Mouse (Mus musculus) kidney, embryonic 14.5 days (tissue): ENCODE results near the gene Traf4. TPM values are rescaled to one million over a fixed set of nuclear protein-coding genes. Genes with fewer than 3 reads are reported as not detected.
"Not testable (repeated sequence)": the region's sequence is repeated elsewhere in the genome, so short reads cannot be mapped to it uniquely, and the experiment has no call there.

ENCODE experiments used
- ATAC-seq: fragments of 200-750 bp; cut with Nextera tagmentation; 2 replicates; pipeline ENCODE4 v1.8.0; 2017; ENCODE audit warnings: moderate number of reproducible peaks, mild to moderate bottlenecking, moderate TSS enrichment, moderate library complexity; ENCODE audit not compliant: low FRiP score, low TSS enrichment
- H3K27ac ChIP-seq: fragments of 300-500 bp; sonication (generic); 2 replicates; pipeline ENCODE4 v1.5.1; 2014; ENCODE audit warnings: low read depth, mild to moderate bottlenecking, low read length, moderate library complexity, mixed read lengths
- H3K27me3 ChIP-seq: fragments of 300-500 bp; sonication (generic); 2 replicates; pipeline ENCODE4 v1.6.1; 2014; ENCODE audit warnings: mild to moderate bottlenecking, low read length; ENCODE audit not compliant: control insufficient read depth, insufficient read depth
- H3K36me3 ChIP-seq: fragments of 300-500 bp; sonication (generic); 2 replicates; pipeline ENCODE4 v1.6.1; 2014; ENCODE audit warnings: low read length, mixed read lengths; ENCODE audit not compliant: control insufficient read depth, insufficient read depth
- H3K4me1 ChIP-seq: fragments of 300-500 bp; sonication (generic); 2 replicates; pipeline ENCODE4 v1.6.1; 2014; ENCODE audit warnings: low read length, mixed read lengths; ENCODE audit not compliant: control insufficient read depth, insufficient read depth
- H3K4me2 ChIP-seq: fragments of 300-500 bp; sonication (generic); replicated peaks from 2 replicates; pipeline ENCODE4 v1.6.1; 2014; ENCODE audit warnings: low read depth, mild to moderate bottlenecking, low read length
- H3K4me3 ChIP-seq: fragments of 300-500 bp; sonication (generic); 2 replicates; pipeline ENCODE4 v1.5.1; 2014; ENCODE audit warnings: mild to moderate bottlenecking, low read length
- H3K9ac ChIP-seq: fragments of 300-500 bp; sonication (generic); 2 replicates; pipeline ENCODE4 v1.6.1; 2014; ENCODE audit warnings: low read depth, mild to moderate bottlenecking, low read length, moderate library complexity
- H3K9me3 ChIP-seq: fragments of 300-500 bp; sonication (generic); 2 replicates; pipeline ENCODE4 v1.6.1; 2016; ENCODE audit warnings: low read length; ENCODE audit not compliant: control insufficient read depth
- WGBS: fragments of 180-500 bp; shearing (Covaris S2); extraction: QIAGEN DNeasy Blood & Tissue Kit; methylation state at CpG from one replicate; pipeline ENCODE4 v1.1.7; 2014; 5-methylcytosine and 5-hydroxymethylcytosine counted together
- polyA plus RNA-seq: library from polyadenylated mRNA; unstranded; fragments of >200 nt; fragmentation: Nextera tagmentation; extraction: Ambion mirVana; gene quantifications from 2 replicates; pipeline ENCODE4 v1.2.1, GENCODE M21; 2014

The Traf4 gene
- polyA plus RNA-seq, 1 experiment from 2014 or later: 68.2 TPM

DNA sequence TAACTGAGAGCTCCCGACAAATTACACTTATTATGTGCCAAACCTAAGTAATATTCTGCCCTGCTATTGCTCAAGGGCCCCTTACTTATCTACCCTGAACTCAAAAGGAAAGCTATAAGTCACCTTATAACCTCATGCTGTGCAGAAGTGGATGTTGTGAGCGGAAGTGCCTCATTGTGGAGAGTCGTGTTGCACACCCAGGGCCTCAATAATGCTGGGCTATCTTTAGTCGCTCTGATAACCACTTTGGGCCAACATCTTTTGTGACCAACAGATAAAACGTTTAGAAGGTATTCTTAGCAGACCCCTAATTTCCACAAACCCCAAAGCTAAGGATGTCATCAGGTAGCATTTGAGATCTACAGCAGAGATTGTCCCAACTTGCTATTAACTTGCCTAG, 24.7 kb downstream of the Traf4 start:
- Histone ChIP-seq H3K27ac (no peak overlapping the region), H3K4me3 (no peak overlapping the region), H3K9ac (no peak overlapping the region), H3K4me2 (no peak overlapping the region), H3K4me1 (no peaks in the 10 kb centered on the region), H3K27me3 (no peaks in the 10 kb centered on the region), H3K9me3 (no peaks in the 10 kb centered on the region), H3K36me3 (peaks cover 26% of the 10 kb centered on the region; the same call in 1 of the 2 replicates)
- WGBS: 84% methylated on average over 5 of the region's 5 CpGs
- no peak for ATAC-seq

DNA sequence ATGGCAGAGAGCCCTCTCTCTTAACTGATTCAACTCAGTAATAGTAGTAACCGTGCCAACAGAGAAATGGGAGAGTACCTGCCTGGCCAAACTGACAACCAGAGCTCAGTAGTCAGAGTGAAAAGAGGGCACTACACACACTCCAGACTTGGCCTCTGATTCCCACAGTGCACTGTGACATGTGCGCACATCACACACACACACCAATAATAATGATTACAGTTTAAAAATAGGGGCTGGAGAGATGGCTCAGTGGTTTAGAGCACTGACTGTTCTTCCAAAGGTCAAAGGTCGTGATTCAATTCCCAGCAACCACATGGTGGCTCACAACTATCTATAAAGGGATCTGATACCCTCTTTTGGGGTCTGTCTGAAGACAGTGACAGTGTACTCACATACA, 27.4 kb downstream of the Traf4 start:
- no peak overlapping the region for H3K4me3 ChIP-seq
- 0 out of 2 replicates have a peak, but pooled peaks cover 4% of the 10 kb centered on the region for H3K36me3 ChIP-seq
- no peak for ATAC-seq
- no peak overlapping the region for H3K27ac ChIP-seq
- H3K4me2 ChIP-seq: no peak overlapping the region
- H3K27me3 ChIP-seq: no peaks in the 10 kb centered on the region
- WGBS: 84% methylated on average over 3 of the region's 3 CpGs
- no peaks in the 10 kb centered on the region for H3K4me1 ChIP-seq
- H3K9me3 ChIP-seq: no peaks in the 10 kb centered on the region
- no peak overlapping the region for H3K9ac ChIP-seq

DNA sequence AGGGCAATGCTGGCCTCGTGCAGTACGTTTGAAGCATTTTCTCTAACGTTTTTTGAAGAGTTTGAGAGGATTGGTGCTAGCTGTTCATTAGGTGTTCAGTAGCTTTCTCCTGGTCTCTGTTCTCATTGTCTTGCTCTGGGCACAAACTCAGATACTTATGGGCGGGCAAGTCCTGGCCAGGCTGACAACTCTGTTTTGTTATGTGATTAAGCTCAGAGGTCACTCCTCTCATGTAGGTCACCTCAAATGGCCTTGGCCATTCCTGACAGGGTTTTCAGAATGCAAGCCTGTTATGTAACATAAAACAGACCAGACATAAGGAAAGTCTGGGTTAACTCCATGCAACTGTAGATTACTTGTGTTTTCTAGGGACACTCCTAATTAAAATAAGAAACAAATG, 27.8 kb downstream of the Traf4 start:
- Histone ChIP-seq H3K9ac (no peak overlapping the region), H3K4me2 (no peak overlapping the region), H3K27ac (no peak overlapping the region), H3K4me1 (no peaks in the 10 kb centered on the region), H3K27me3 (no peaks in the 10 kb centered on the region), H3K9me3 (no peaks in the 10 kb centered on the region), H3K4me3 (no peak overlapping the region), H3K36me3 (0 out of 2 replicates have a peak, but pooled peaks cover 4% of the 10 kb centered on the region)
- WGBS: 82% methylated on average over 4 of the region's 4 CpGs
- no peak for ATAC-seq

DNA sequence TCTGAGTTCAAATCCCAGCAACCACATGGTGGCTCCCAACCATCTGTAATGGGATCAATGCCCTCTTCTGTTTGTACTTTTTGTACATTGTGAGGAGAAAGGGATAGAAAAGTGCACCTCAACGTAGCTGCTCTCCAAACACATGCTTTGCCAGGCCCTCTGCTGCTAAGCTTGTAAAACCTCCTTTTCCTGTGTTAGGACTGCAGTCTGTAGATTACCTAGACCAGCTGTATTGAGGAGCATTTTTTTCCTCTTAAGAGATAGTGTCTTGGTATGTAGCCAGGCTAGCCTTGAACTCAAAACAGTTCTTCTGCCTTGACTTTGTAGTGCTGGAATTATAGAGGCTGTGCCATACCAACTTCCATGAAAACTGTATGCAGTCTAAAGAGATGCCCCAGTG, 29.3 kb downstream of the Traf4 start:
- Histone ChIP-seq H3K9me3 (no peaks in the 10 kb centered on the region), H3K4me1 (no peaks in the 10 kb centered on the region), H3K36me3 (0 out of 2 replicates have a peak, but pooled peaks cover 4% of the 10 kb centered on the region), H3K9ac (no peak overlapping the region), H3K27me3 (no peaks in the 10 kb centered on the region), H3K4me3 (no peak overlapping the region), H3K4me2 (no peak overlapping the region), H3K27ac (no peak overlapping the region)
- no peak for ATAC-seq
- WGBS: 86% methylated on average over 1 of the region's 1 CpGs

DNA sequence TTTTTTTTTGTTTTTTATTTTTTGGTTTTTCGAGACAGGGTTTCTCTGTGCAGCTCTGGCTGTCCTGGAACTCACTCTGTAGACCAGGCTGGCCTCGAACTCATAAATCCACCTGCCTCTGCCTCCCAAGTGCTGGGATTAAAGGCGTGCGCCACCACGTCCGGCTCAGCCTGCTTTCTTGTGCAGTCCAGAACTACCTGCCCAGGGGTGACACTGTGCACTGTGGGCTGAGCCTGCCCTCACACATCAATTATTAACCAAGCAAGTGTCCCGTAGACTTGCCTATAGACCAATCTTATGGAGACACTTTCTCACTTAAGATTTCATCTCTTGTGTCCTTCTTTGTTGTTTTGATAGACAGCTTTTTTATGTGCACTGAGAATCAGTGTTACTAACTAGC, 30.1 kb downstream of the Traf4 start:
- not testable (repeated sequence) for H3K9me3 ChIP-seq, ATAC-seq, H3K27ac ChIP-seq, H3K4me1 ChIP-seq, H3K36me3 ChIP-seq, H3K27me3 ChIP-seq, H3K9ac ChIP-seq, H3K4me3 ChIP-seq, H3K4me2 ChIP-seq
- 73% methylated on average over 7 of the region's 7 CpGs for WGBS

DNA sequence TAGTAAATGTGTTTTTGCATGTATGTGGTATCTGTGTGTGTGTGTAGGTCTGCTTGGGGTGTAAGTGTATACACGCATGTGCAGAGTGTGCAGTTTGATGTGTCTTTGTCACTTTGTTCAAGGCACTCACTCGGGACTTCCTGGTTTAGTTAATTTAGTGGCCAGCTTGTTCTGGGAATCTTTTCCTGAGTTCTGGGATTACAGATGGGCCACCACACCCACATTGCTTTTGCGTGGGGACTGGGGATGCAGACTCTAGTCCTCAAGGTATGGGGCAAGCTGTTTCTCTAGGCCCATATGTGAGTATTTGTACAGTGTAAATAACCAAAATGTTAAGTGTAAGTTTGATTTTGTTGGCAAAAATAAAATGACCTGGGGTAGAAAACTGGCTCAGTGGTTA, 31.0 kb downstream of the Traf4 start:
- Histone ChIP-seq H3K9me3 (no peaks in the 10 kb centered on the region), H3K27me3 (no peaks in the 10 kb centered on the region), H3K27ac (no peak overlapping the region), H3K4me2 (no peak overlapping the region), H3K4me3 (no peak overlapping the region), H3K4me1 (no peaks in the 10 kb centered on the region), H3K36me3 (no peaks in the 10 kb centered on the region), H3K9ac (no peak overlapping the region)
- 82% methylated on average over 3 of the region's 3 CpGs for WGBS
- no peak for ATAC-seq

DNA sequence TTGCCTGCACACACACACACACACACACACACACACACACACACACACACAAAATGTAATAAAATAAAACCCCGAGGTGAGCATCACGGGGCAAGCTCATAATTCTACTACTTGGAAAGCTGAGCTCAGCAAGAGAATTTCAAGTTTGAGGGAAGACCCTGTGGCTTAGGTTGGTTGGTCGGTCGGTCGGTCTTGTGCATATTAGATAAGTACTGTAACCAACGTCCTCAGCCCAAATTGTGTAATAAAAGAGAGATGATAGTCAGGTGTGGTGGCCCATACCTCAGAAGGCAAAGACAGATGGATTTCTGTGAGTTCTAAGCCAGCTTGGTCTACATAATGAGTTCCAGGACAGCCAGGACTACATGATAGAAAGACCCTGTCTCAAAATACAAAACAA, 31.5 kb downstream of the Traf4 start:
- no peaks in the 10 kb centered on the region for H3K9me3 ChIP-seq
- H3K4me3 ChIP-seq: no peak overlapping the region
- no peak overlapping the region for H3K9ac ChIP-seq
- H3K36me3 ChIP-seq: no peaks in the 10 kb centered on the region
- 81% methylated on average over 6 of the region's 6 CpGs for WGBS
- no peaks in the 10 kb centered on the region for H3K27me3 ChIP-seq
- no peak for ATAC-seq
- H3K4me1 ChIP-seq: no peaks in the 10 kb centered on the region
- H3K27ac ChIP-seq: no peak overlapping the region
- no peak overlapping the region for H3K4me2 ChIP-seq

DNA sequence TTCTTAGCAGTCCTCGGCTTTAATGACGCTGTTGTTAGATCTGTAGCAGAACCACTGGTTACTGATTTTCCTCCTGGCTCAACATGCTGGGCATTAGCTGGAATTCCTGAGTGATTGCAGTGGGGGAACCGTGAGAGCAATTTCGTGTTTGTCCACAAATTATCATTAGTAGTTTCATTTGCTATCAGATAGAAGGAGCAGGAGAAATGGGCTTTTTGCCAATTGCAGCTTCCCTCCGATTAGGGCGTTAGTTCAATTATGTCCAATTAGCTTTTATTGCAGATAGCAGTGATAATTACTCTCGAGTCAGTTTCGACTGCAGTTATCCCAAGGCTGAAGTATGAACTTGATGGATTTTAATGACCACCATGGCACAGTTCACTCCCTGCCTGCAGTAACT, 35.9 kb downstream of the Traf4 start:
- Histone ChIP-seq H3K9me3 (no peaks in the 10 kb centered on the region), H3K36me3 (no peaks in the 10 kb centered on the region), H3K9ac (no peak overlapping the region), H3K4me3 (no peak overlapping the region), H3K27ac (no peak overlapping the region), H3K4me1 (peaks cover 4% of the 10 kb centered on the region; the same call in 1 of the 2 replicates), H3K27me3 (no peaks in the 10 kb centered on the region), H3K4me2 (no peak overlapping the region)
- 69% methylated on average over 8 of the region's 8 CpGs for WGBS
- ATAC-seq: no peak

DNA sequence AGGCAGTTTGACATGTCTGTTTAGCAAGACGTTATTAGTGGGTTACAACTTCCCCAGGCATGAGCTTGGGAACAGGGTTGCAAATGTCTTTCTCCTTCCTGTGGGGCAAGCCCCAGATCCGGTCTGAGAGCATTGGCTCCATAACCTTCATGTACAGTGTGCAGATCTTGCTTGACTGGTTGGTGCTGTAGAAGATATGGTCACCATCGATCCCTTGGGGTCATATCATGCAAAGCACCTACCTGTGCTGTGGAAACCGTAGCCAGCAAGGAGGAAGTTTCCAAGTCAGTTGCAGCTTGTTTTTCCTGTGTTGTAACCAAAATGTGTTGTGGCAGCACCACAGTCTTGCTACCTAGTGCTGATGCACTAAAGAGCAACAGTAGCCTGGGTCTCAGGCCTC, 38.6 kb downstream of the Traf4 start:
- Histone ChIP-seq H3K27me3 (no peaks in the 10 kb centered on the region), H3K9ac (no peak overlapping the region), H3K4me3 (no peak overlapping the region), H3K4me2 (no peak overlapping the region), H3K4me1 (peaks cover 4% of the 10 kb centered on the region; the same call in 1 of the 2 replicates), H3K36me3 (no peaks in the 10 kb centered on the region), H3K27ac (no peak overlapping the region), H3K9me3 (no peaks in the 10 kb centered on the region)
- ATAC-seq: no peak
- 64% methylated on average over 4 of the region's 4 CpGs for whole genome bisulfite sequencing
